In genomic region chr15:81073751-81074150, GRCm38 (mm10) we compare ENCODE assay signal across 17 mouse cellular contexts.
DNase-seq lines count a peak whose midpoint lies in the region; ATAC-seq and TF ChIP-seq lines count a peak whose summit lies in the region.
"Had no signal": no experiment of that assay in that cellular context is flagged by ENCODE, and none has a peak within 500 bp of the region (broad histone marks: within the 10 kb centered on the region; RNA-seq: fewer than 3 reads in every experiment).

No protein-coding gene starts in this region.

- 43% methylated on average over 2 of the region's 2 CpGs for WGBS in heart, embryonic 16.5 days
- WGBS in limb, embryonic 13.5 days: 33% methylated on average over 2 of the region's 2 CpGs
- WGBS in limb, embryonic 10.5 days: 73% methylated on average over 2 of the region's 2 CpGs

- TF ChIP-seq POLR2A in bone marrow macrophage, adult 2 months (IDR thresholded peaks at IDR 0.05; ENCODE audit: borderline replicate concordance, low read depth, low read length): no peak

- DNase-seq in heart, postnatal 25 days (ENCODE audit: low spot score): no peak
- no peak for DNase-seq in limb, embryonic 10.5 days (ENCODE audit: low spot score)
- DNase-seq in right cerebral cortex, postnatal 14 days: no peak
- DNase-seq in lung, postnatal 36 days: no peak
- DNase-seq: cerebellum, adult 11-12 months; gastrocnemius, postnatal 14 days; liver; lung, adult 18-20 months; lung, postnatal 4 days; thymus, adult 2 months had no signal

- no peak overlapping the region for H3K9ac ChIP-seq in heart, embryonic 16.5 days (ENCODE audit: low read length)
- no peak overlapping the region for H3K9ac ChIP-seq in limb, embryonic 13.5 days
- H3K9ac ChIP-seq: embryonic facial prominence, embryonic 12.5 days; midbrain, embryonic 15.5 days; neural tube, embryonic 13.5 days had no signal

- H3K4me2 ChIP-seq in heart, embryonic 16.5 days (ENCODE audit: low read depth, low read length): no peak overlapping the region
- H3K4me2 ChIP-seq in limb, embryonic 13.5 days (replicated peaks): no peak overlapping the region
- H3K4me2 ChIP-seq: embryonic facial prominence, embryonic 12.5 days; midbrain, embryonic 15.5 days; neural tube, embryonic 13.5 days had no signal

- peaks cover 4% of the 10 kb centered on the region; the same call in 1 of the 2 replicates for H3K27me3 ChIP-seq in heart, embryonic 16.5 days (ENCODE audit: control insufficient read depth, insufficient read depth, low read length)
- H3K27me3 ChIP-seq in limb, embryonic 13.5 days: no peaks in the 10 kb centered on the region
- H3K27me3 ChIP-seq in limb, embryonic 10.5 days (ENCODE audit: low read depth, poor library complexity, severe bottlenecking): no peaks in the 10 kb centered on the region
- H3K27me3 ChIP-seq: embryonic facial prominence, embryonic 12.5 days; midbrain, embryonic 15.5 days; neural tube, embryonic 13.5 days had no signal

- TF ChIP-seq CTCF in bone marrow macrophage, adult 2 months (IDR thresholded peaks at IDR 0.05; ENCODE audit: low read depth, low read length): no peak

- intact Hi-C loops in heart, postnatal 25 days (cut with DNase I): no loop called here

- peaks cover 3% of the 10 kb centered on the region; the same call in 1 of the 2 replicates for H3K4me1 ChIP-seq in heart, embryonic 16.5 days (ENCODE audit: control insufficient read depth, insufficient read depth, low read length)
- H3K4me1 ChIP-seq in limb, embryonic 13.5 days: 0 out of 2 replicates have a peak, but pooled peaks cover 7% of the 10 kb centered on the region
- H3K4me1 ChIP-seq in limb, embryonic 10.5 days: no peaks in the 10 kb centered on the region
- peaks cover 54% of the 10 kb centered on the region for H3K4me1 ChIP-seq in bone marrow macrophage, adult 2 months (ENCODE audit: control insufficient read depth, insufficient read depth, low read length)
- H3K4me1 ChIP-seq: embryonic facial prominence, embryonic 12.5 days; midbrain, embryonic 15.5 days had no signal

- H3K4me3 ChIP-seq in heart, embryonic 16.5 days (ENCODE audit: low read length): no peak overlapping the region
- H3K4me3 ChIP-seq in limb, embryonic 13.5 days: no peak overlapping the region
- no peak overlapping the region for H3K4me3 ChIP-seq in limb, embryonic 10.5 days
- H3K4me3 ChIP-seq in bone marrow macrophage, adult 2 months (ENCODE audit: insufficient read depth, low read length): no peak overlapping the region
- H3K4me3 ChIP-seq: embryonic facial prominence, embryonic 12.5 days; midbrain, embryonic 15.5 days; neural tube, embryonic 13.5 days had no signal

- peak overlapping the region; percentile 22 for H3K27ac ChIP-seq in heart, embryonic 16.5 days (ENCODE audit: low read length)
- 0 out of 2 replicates have a peak overlapping the region, but pooled peaks have one; percentile 6 for H3K27ac ChIP-seq in limb, embryonic 13.5 days
- H3K27ac ChIP-seq in limb, embryonic 10.5 days: no peak overlapping the region
- H3K27ac ChIP-seq in bone marrow macrophage, adult 2 months (ENCODE audit: insufficient read depth, low read depth, low read length): peak overlapping the region; percentile 95
- H3K27ac ChIP-seq: embryonic facial prominence, embryonic 12.5 days; midbrain, embryonic 15.5 days; neural tube, embryonic 13.5 days had no signal

- ATAC-seq in heart, embryonic 16.5 days (replicated peaks; ENCODE audit: extremely low read depth, insufficient read depth, low FRiP score): no peak
- ATAC-seq in limb, embryonic 13.5 days (ENCODE audit: low FRiP score, low read depth): no peak
- ATAC-seq: inflammation-experienced regulatory T-cells, adult 6 months; midbrain, embryonic 15.5 days had no signal

- peaks cover 2% of the 10 kb centered on the region for H3K9me3 ChIP-seq in heart, embryonic 16.5 days (replicated peaks; ENCODE audit: control insufficient read depth, low read length)
- no peaks in the 10 kb centered on the region for H3K9me3 ChIP-seq in limb, embryonic 13.5 days
- no peaks in the 10 kb centered on the region for H3K9me3 ChIP-seq in limb, embryonic 10.5 days (replicated peaks)
- H3K9me3 ChIP-seq: embryonic facial prominence, embryonic 12.5 days; midbrain, embryonic 15.5 days; neural tube, embryonic 13.5 days had no signal

- H3K36me3 ChIP-seq in heart, embryonic 16.5 days (ENCODE audit: control insufficient read depth, insufficient read depth): no peaks in the 10 kb centered on the region; the same call in 1 of the 2 replicates
- H3K36me3 ChIP-seq in limb, embryonic 13.5 days: no peaks in the 10 kb centered on the region
- H3K36me3 ChIP-seq in limb, embryonic 10.5 days: 0 out of 2 replicates have a peak, but pooled peaks cover 2% of the 10 kb centered on the region
- H3K36me3 ChIP-seq: embryonic facial prominence, embryonic 12.5 days; midbrain, embryonic 15.5 days; neural tube, embryonic 13.5 days had no signal
